Comparison of ENCODE assay signal across 13 mouse cellular contexts in the genomic region with DNA sequence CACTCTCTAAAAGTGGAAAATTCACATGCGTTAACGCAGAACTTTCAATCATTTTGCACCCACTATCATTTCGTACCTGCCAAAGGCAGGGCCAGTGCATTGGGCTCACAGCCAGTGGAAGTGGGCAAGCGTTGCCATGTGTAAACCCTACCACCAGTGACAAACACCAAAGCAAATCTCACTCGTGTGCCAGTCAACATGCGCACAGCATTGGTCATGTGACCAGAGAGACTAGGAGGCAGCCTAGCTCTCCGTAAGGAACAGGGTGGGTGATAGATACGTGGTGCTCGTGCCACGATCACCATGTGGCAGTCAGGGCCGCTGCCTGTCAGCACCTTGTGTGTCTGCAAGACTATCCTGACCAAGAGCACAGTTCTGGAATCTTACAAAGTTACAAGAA.
"Had no signal": no experiment of that assay in that cellular context is flagged by ENCODE, and none has a peak within 500 bp of the region (broad histone marks: within the 10 kb centered on the region; RNA-seq: fewer than 3 reads in every experiment).

No protein-coding gene starts in this region.

- H3K9ac ChIP-seq: kidney, embryonic 15.5 days; limb, embryonic 13.5 days; liver, embryonic 15.5 days; midbrain, embryonic 13.5 days; neural tube, embryonic 15.5 days had no signal

- H3K4me2 ChIP-seq: kidney, embryonic 15.5 days; limb, embryonic 13.5 days; liver, embryonic 15.5 days; midbrain, embryonic 13.5 days had no signal

- H3K4me3 ChIP-seq: kidney, embryonic 15.5 days; limb, embryonic 13.5 days; liver, embryonic 15.5 days; midbrain, embryonic 13.5 days had no signal

- ATAC-seq: lung, postnatal 0 days; midbrain, embryonic 13.5 days had no signal

- H3K9me3 ChIP-seq: kidney, embryonic 15.5 days; limb, embryonic 13.5 days; liver, embryonic 15.5 days; midbrain, embryonic 13.5 days; neural tube, embryonic 15.5 days had no signal

- DNase-seq: kidney, postnatal 14 days; left cerebral cortex, postnatal 4 days; lung, adult 2 months; lung, postnatal 36 days; thymus, adult 18-20 months; thymus, postnatal 25 days had no signal

- H3K36me3 ChIP-seq: kidney, embryonic 15.5 days; limb, embryonic 13.5 days; liver, embryonic 15.5 days; midbrain, embryonic 13.5 days; neural tube, embryonic 15.5 days had no signal

- H3K27ac ChIP-seq: kidney, embryonic 15.5 days; limb, embryonic 13.5 days; liver, embryonic 15.5 days; midbrain, embryonic 13.5 days; neural tube, embryonic 15.5 days; stomach, postnatal 0 days had no signal
